Comparison of ENCODE assay signal across 18 mouse cellular contexts in the genomic region with DNA sequence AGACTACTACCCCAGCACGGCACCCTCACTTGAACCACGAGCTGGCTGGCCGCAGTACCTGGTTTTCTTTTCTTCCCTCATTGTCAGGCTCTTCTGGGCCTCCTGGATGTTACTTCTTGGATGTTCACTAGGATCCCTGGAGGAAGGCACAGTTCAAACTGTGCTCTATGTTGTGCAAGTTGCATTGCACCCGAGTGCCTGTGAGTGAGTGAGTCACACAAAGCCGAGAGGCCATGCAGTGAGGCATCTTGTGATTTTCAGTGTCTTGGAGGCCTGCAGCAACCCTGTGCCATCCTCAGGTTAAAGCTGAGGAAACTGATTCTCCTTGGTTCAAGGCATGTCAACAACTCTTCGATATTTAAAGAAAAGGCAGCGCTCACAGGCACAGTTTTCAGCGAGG. TPM values are rescaled to one million over a fixed set of nuclear protein-coding genes. Genes with fewer than 3 reads are reported as not detected.
DNase-seq lines count a peak whose midpoint lies in the region; ATAC-seq and TF ChIP-seq lines count a peak whose summit lies in the region.
"Had no signal": no experiment of that assay in that cellular context is flagged by ENCODE, and none has a peak within 500 bp of the region (broad histone marks: within the 10 kb centered on the region; RNA-seq: fewer than 3 reads in every experiment).

No protein-coding gene starts in this region.

- H3K36me3 ChIP-seq in forebrain, embryonic 10.5 days (replicated peaks), result peaks cover 16% of the 10 kb centered on the region
- no peaks in the 10 kb centered on the region for H3K36me3 ChIP-seq in forebrain, embryonic 15.5 days
- H3K36me3 ChIP-seq in heart, postnatal 0 days (replicated peaks; ENCODE audit: control insufficient read depth, insufficient read depth, low read length), result no peaks in the 10 kb centered on the region; the same call in none of the 2 replicates
- no peaks in the 10 kb centered on the region for H3K36me3 ChIP-seq in forebrain, embryonic 12.5 days (replicated peaks)
- H3K36me3 ChIP-seq: lung, embryonic 15.5 days; neural tube, embryonic 15.5 days had no signal

- TF ChIP-seq CTCF in heart, postnatal 0 days (IDR thresholded peaks at IDR 0.05; ENCODE audit: low read depth), result no peak

- H3K27ac ChIP-seq in forebrain, embryonic 10.5 days, result peak overlapping the region; percentile 35; the same call in 1 of the 2 replicates
- H3K27ac ChIP-seq in forebrain, embryonic 15.5 days (replicated peaks), result no peak overlapping the region
- peak overlapping the region; percentile 52 for H3K27ac ChIP-seq in heart, postnatal 0 days (ENCODE audit: low read depth)
- H3K27ac ChIP-seq in forebrain, embryonic 12.5 days, result no peak overlapping the region
- H3K27ac ChIP-seq: liver, embryonic 13.5 days; lung, embryonic 15.5 days; midbrain, embryonic 12.5 days; neural tube, embryonic 15.5 days; stomach, postnatal 0 days had no signal

- TF ChIP-seq EP300 in heart, postnatal 0 days (IDR thresholded peaks at IDR 0.05; ENCODE audit: low read depth), result no peak

- peaks cover 33% of the 10 kb centered on the region for H3K4me1 ChIP-seq in forebrain, embryonic 10.5 days
- no peaks in the 10 kb centered on the region for H3K4me1 ChIP-seq in forebrain, embryonic 15.5 days
- peaks cover 35% of the 10 kb centered on the region for H3K4me1 ChIP-seq in heart, postnatal 0 days (ENCODE audit: control insufficient read depth, insufficient read depth)
- H3K4me1 ChIP-seq in forebrain, embryonic 12.5 days, result no peaks in the 10 kb centered on the region
- H3K4me1 ChIP-seq: liver, embryonic 13.5 days; neural tube, embryonic 15.5 days had no signal

- H3K9ac ChIP-seq in forebrain, embryonic 15.5 days (replicated peaks), result no peak overlapping the region
- no peak overlapping the region for H3K9ac ChIP-seq in heart, postnatal 0 days (replicated peaks; ENCODE audit: low read depth, low read length)
- H3K9ac ChIP-seq in forebrain, embryonic 12.5 days, result no peak overlapping the region
- H3K9ac ChIP-seq: limb, embryonic 12.5 days; liver, embryonic 13.5 days; lung, embryonic 15.5 days; midbrain, embryonic 12.5 days; neural tube, embryonic 15.5 days had no signal

- H3K4me3 ChIP-seq in forebrain, embryonic 10.5 days, result no peak overlapping the region
- no peak overlapping the region for H3K4me3 ChIP-seq in forebrain, embryonic 15.5 days
- no peak overlapping the region for H3K4me3 ChIP-seq in heart, postnatal 0 days (ENCODE audit: low read depth, low read length)
- no peak overlapping the region for H3K4me3 ChIP-seq in forebrain, embryonic 12.5 days (replicated peaks)
- H3K4me3 ChIP-seq: limb, embryonic 12.5 days; liver, embryonic 13.5 days; lung, embryonic 15.5 days; midbrain, embryonic 12.5 days; neural tube, embryonic 15.5 days had no signal

- H3K27me3 ChIP-seq in forebrain, embryonic 10.5 days (ENCODE audit: poor library complexity, severe bottlenecking), result no peaks in the 10 kb centered on the region
- H3K27me3 ChIP-seq in forebrain, embryonic 15.5 days, result no peaks in the 10 kb centered on the region
- H3K27me3 ChIP-seq in heart, postnatal 0 days (ENCODE audit: control insufficient read depth, insufficient read depth, low read length), result no peaks in the 10 kb centered on the region
- H3K27me3 ChIP-seq in forebrain, embryonic 12.5 days, result no peaks in the 10 kb centered on the region
- H3K27me3 ChIP-seq: limb, embryonic 12.5 days; liver, embryonic 13.5 days; lung, embryonic 15.5 days; midbrain, embryonic 12.5 days; neural tube, embryonic 15.5 days had no signal

- no peak for DNase-seq in forebrain, embryonic 10.5 days (ENCODE audit: extremely low spot score, low spot score)
- no peak for DNase-seq in heart, postnatal 0 days (ENCODE audit: low spot score)
- DNase-seq in heart, adult 18-20 months, result no peak
- DNase-seq in NIH3T3 (ENCODE audit: low read depth), result peak; percentile 62
- DNase-seq in kidney, postnatal 4 days, result no peak
- DNase-seq: cerebellum, adult 11 months; cerebellum, postnatal 25 days; gastrocnemius, postnatal 25 days; liver, embryonic 13.5 days; thymus, postnatal 14 days had no signal

- 90% methylated on average over 8 of the region's 8 CpGs for WGBS in forebrain, embryonic 10.5 days
- 91% methylated on average over 8 of the region's 8 CpGs for WGBS in forebrain, embryonic 15.5 days
- 83% methylated on average over 8 of the region's 8 CpGs for WGBS in heart, postnatal 0 days
- 87% methylated on average over 8 of the region's 8 CpGs for WGBS in forebrain, embryonic 12.5 days

- ATAC-seq in forebrain, embryonic 15.5 days (replicated peaks), result no peak
- no peak for ATAC-seq in heart, postnatal 0 days (ENCODE audit: insufficient read depth, low read depth)
- ATAC-seq in granulocyte monocyte progenitor cell, adult 5-6 weeks (replicated peaks; ENCODE audit: poor library complexity, severe bottlenecking), result peak; percentile 33; the same call in 1 of the 2 replicates
- ATAC-seq in forebrain, embryonic 12.5 days (ENCODE audit: low FRiP score), result no peak

- H3K4me2 ChIP-seq in forebrain, embryonic 15.5 days (replicated peaks), result no peak overlapping the region
- no peak overlapping the region for H3K4me2 ChIP-seq in heart, postnatal 0 days (ENCODE audit: low read depth, low read length)
- no peak overlapping the region for H3K4me2 ChIP-seq in forebrain, embryonic 12.5 days
- H3K4me2 ChIP-seq: limb, embryonic 12.5 days; liver, embryonic 13.5 days; lung, embryonic 15.5 days; midbrain, embryonic 12.5 days; neural tube, embryonic 15.5 days had no signal

- H3K9me3 ChIP-seq in forebrain, embryonic 10.5 days, result no peaks in the 10 kb centered on the region
- no peaks in the 10 kb centered on the region for H3K9me3 ChIP-seq in forebrain, embryonic 15.5 days
- no peaks in the 10 kb centered on the region for H3K9me3 ChIP-seq in heart, postnatal 0 days (replicated peaks; ENCODE audit: control insufficient read depth, low read length)
- no peaks in the 10 kb centered on the region for H3K9me3 ChIP-seq in forebrain, embryonic 12.5 days
- H3K9me3 ChIP-seq: limb, embryonic 12.5 days; liver, embryonic 13.5 days; lung, embryonic 15.5 days; midbrain, embryonic 12.5 days; neural tube, embryonic 15.5 days had no signal

RNA-seq across cellular contexts. Expression of a gene that starts 31.8 kb away (rescaled TPM):
- polyA plus RNA-seq in forebrain, embryonic 10.5 days (2016; fragmentation: Nextera tagmentation; extraction: Ambion mirVana), result 238 and 242 TPM in 2 replicates
- 204 and 220 TPM in 2 replicates for polyA plus RNA-seq in forebrain, embryonic 15.5 days (2015; fragmentation: Nextera tagmentation; extraction: Ambion mirVana)
- total RNA-seq in heart, postnatal 0 days (2014; rRNA removed; ENCODE audit: low replicate concordance), result 272 and 275 TPM in 2 replicates
- polyA plus RNA-seq in heart, postnatal 0 days (2015; fragmentation: Nextera tagmentation; extraction: Ambion mirVana), result 627 and 634 TPM in 2 replicates
- total RNA-seq in heart, adult 18-20 months (2021), result 100 to 1,000 TPM; 322 to 333 TPM
- total RNA-seq in granulocyte monocyte progenitor cell, adult 5-6 weeks (2014; fragmentation: Nextera tagmentation), result 543 and 559 TPM in 2 replicates
- total RNA-seq in granulocyte monocyte progenitor cell, adult 5-6 weeks (2017), result 224 and 356 TPM in 2 replicates
- polyA plus RNA-seq in forebrain, embryonic 12.5 days (2016; fragmentation: Nextera tagmentation; extraction: Ambion mirVana), result 217 and 231 TPM in 2 replicates

Comparison
In these comparisons a context has a peak if more than half of its experiments do, and no peak if none do; other contexts are left out.
1. H3K27ac ChIP-seq: peak in forebrain, embryonic 10.5 days (single experiment) and heart, postnatal 0 days (single experiment); none in forebrain, embryonic 15.5 days (single experiment) and forebrain, embryonic 12.5 days (single experiment).